ENCODE assay signal across 8 mouse cellular contexts in the genomic region with DNA sequence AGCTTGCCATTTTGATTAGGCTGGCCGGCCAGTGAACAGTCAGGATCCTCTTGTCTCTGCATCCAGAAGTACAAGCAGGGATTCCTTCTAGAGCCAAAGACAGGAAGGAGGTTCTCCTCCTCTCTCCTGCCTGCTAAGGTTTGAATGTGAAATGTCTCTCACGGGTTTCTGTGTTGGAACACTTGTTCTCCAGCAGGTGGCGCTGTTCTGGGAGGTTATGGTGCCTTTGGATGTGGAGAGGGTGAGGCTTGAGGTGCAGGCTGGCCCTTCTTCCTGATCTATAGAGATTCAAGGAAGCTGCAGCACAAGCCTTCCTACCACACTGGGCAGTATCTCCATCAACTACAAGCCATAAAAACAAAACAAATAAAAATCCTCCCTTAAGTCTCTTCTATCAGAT.
DNase-seq lines count a peak whose midpoint lies in the region; ATAC-seq lines count a peak whose summit lies in the region.

No protein-coding gene starts in this region.

- peak; percentile 70 for DNase-seq in forebrain, embryonic 14.5 days (ENCODE audit: low spot score)
- peak; percentile 46 for DNase-seq in midbrain, embryonic 10.5 days (ENCODE audit: low spot score)
- peak; percentile 47 for DNase-seq in adipocyte (ENCODE audit: low spot score)
- no peak for DNase-seq in urinary bladder, adult 18-20 months (ENCODE audit: low spot score in 2 of 2)
- no peak for DNase-seq in ovary, postnatal 36 days (ENCODE audit: low spot score)

- no peak overlapping the region for H3K9ac ChIP-seq in forebrain, embryonic 14.5 days (ENCODE audit: low read length)
- H3K9ac ChIP-seq in forebrain, embryonic 15.5 days (replicated peaks): no peak overlapping the region
- H3K9ac ChIP-seq in midbrain, embryonic 16.5 days (ENCODE audit: low read depth, low read length): no peak overlapping the region

- H3K9me3 ChIP-seq in forebrain, embryonic 14.5 days (replicated peaks; ENCODE audit: control insufficient read depth, low read length): no peaks in the 10 kb centered on the region
- H3K9me3 ChIP-seq in forebrain, embryonic 15.5 days: no peaks in the 10 kb centered on the region
- H3K9me3 ChIP-seq in midbrain, embryonic 10.5 days (replicated peaks): no peaks in the 10 kb centered on the region
- no peaks in the 10 kb centered on the region for H3K9me3 ChIP-seq in midbrain, embryonic 16.5 days (replicated peaks; ENCODE audit: control insufficient read depth, low read length, poor library complexity, severe bottlenecking)

- no peak for ATAC-seq in forebrain, embryonic 14.5 days
- no peak for ATAC-seq in forebrain, embryonic 15.5 days (replicated peaks)
- no peak for ATAC-seq in midbrain, embryonic 16.5 days
- ATAC-seq in megakaryocyte progenitor cell, adult 5-6 weeks (replicated peaks; ENCODE audit: poor library complexity): peak; percentile 69

- no peak overlapping the region for H3K27ac ChIP-seq in forebrain, embryonic 14.5 days (ENCODE audit: low read depth, low read length)
- no peak overlapping the region for H3K27ac ChIP-seq in forebrain, embryonic 15.5 days (replicated peaks)
- no peak overlapping the region for H3K27ac ChIP-seq in midbrain, embryonic 10.5 days (replicated peaks)
- H3K27ac ChIP-seq in midbrain, embryonic 16.5 days (ENCODE audit: low read length): no peak overlapping the region

- WGBS in forebrain, embryonic 14.5 days: 21% methylated on average over 3 of the region's 3 CpGs
- WGBS in forebrain, embryonic 15.5 days: 22% methylated on average over 3 of the region's 3 CpGs
- 21% methylated on average over 3 of the region's 3 CpGs for WGBS in midbrain, embryonic 10.5 days
- 16% methylated on average over 3 of the region's 3 CpGs for WGBS in midbrain, embryonic 16.5 days

- no peaks in the 10 kb centered on the region for H3K4me1 ChIP-seq in forebrain, embryonic 14.5 days (ENCODE audit: control insufficient read depth, insufficient read depth, low read length)
- H3K4me1 ChIP-seq in forebrain, embryonic 15.5 days: no peaks in the 10 kb centered on the region
- H3K4me1 ChIP-seq in midbrain, embryonic 10.5 days: peaks cover 14% of the 10 kb centered on the region
- peaks cover 5% of the 10 kb centered on the region; the same call in 1 of the 2 replicates for H3K4me1 ChIP-seq in midbrain, embryonic 16.5 days (ENCODE audit: control insufficient read depth, insufficient read depth, low read length)

- H3K4me3 ChIP-seq in forebrain, embryonic 14.5 days (ENCODE audit: low read depth, low read length): no peak overlapping the region
- H3K4me3 ChIP-seq in forebrain, embryonic 15.5 days: no peak overlapping the region
- H3K4me3 ChIP-seq in midbrain, embryonic 10.5 days: no peak overlapping the region
- H3K4me3 ChIP-seq in midbrain, embryonic 16.5 days (ENCODE audit: low read depth, low read length): no peak overlapping the region

- peaks cover 15% of the 10 kb centered on the region for H3K36me3 ChIP-seq in forebrain, embryonic 14.5 days (ENCODE audit: control insufficient read depth, insufficient read depth, low read length)
- H3K36me3 ChIP-seq in forebrain, embryonic 15.5 days: peaks cover 10% of the 10 kb centered on the region; the same call in 1 of the 2 replicates
- H3K36me3 ChIP-seq in midbrain, embryonic 10.5 days: peaks cover 21% of the 10 kb centered on the region
- no peaks in the 10 kb centered on the region for H3K36me3 ChIP-seq in midbrain, embryonic 16.5 days (ENCODE audit: control insufficient read depth, insufficient read depth, low read length)

- no peaks in the 10 kb centered on the region for H3K27me3 ChIP-seq in forebrain, embryonic 14.5 days (replicated peaks; ENCODE audit: control insufficient read depth, insufficient read depth, low read length)
- no peaks in the 10 kb centered on the region for H3K27me3 ChIP-seq in forebrain, embryonic 15.5 days
- H3K27me3 ChIP-seq in midbrain, embryonic 10.5 days (ENCODE audit: low read depth, poor library complexity, severe bottlenecking): no peaks in the 10 kb centered on the region
- no peaks in the 10 kb centered on the region for H3K27me3 ChIP-seq in midbrain, embryonic 16.5 days (ENCODE audit: control insufficient read depth, insufficient read depth, low read depth, low read length)

- no peak overlapping the region for H3K4me2 ChIP-seq in forebrain, embryonic 14.5 days (ENCODE audit: low read length)
- no peak overlapping the region for H3K4me2 ChIP-seq in forebrain, embryonic 15.5 days (replicated peaks)
- no peak overlapping the region for H3K4me2 ChIP-seq in midbrain, embryonic 16.5 days (ENCODE audit: low read length)

Comparison
In these comparisons a context has a peak if more than half of its experiments do, and no peak if none do; other contexts are left out.
1. DNase-seq: peak in forebrain, embryonic 14.5 days (single experiment), midbrain, embryonic 10.5 days (single experiment) and adipocyte (single experiment); none in urinary bladder, adult 18-20 months (0 of 2) and ovary, postnatal 36 days (single experiment).